Mouse (Mus musculus) layer of hippocampus, adult 2 months (tissue): ENCODE results near the gene Kank2. TPM values are rescaled to one million over a fixed set of nuclear protein-coding genes. Genes with fewer than 3 reads are reported as not detected.
A peak's percentile ranks its signal among the peaks of the same experiment; 100 is the strongest.

Experiments
- DNase-seq, 2 experiments: peaks; one replicate each; pipeline ENCODE4 v3.0.0; 2022; ENCODE audit warnings: low spot score in 2 of 2
- H3K27ac ChIP-seq: fragments of 200-600 bp; 2 replicates; pipeline ENCODE4 v1.8.1; 2022
- H3K4me3 ChIP-seq: fragments of 200-600 bp; 2 replicates; pipeline ENCODE4 v1.8.1; 2022; ENCODE audit warnings: mild to moderate bottlenecking
- CTCF ChIP-seq: fragments of 200-600 bp; conservative IDR thresholded peaks from 2 replicates; pipeline ENCODE4 v1.8.1; 2022; ENCODE audit warnings: antibody characterized with exemption, mild to moderate bottlenecking, moderate library complexity
- total RNA-seq, 2 experiments: library from RNA; stranded (reverse); gene quantifications; 2 replicates each; pipeline ENCODE4 v1.2.3; 2021

Gene Kank2
- total RNA-seq, 2 experiments from 2014 or later = 7.0 to 8.4 TPM

- no peak for DNase-seq
- Histone ChIP-seq H3K4me3 (no peak overlapping the region), H3K27ac (no peak overlapping the region)
- TF ChIP-seq CTCF = no peak
Observed at GRCm38 (mm10) chr9:21831558-21832240, 33.2 kb upstream of the Kank2 start.

- no peak overlapping the region for H3K4me3 ChIP-seq
- DNase-seq = no peak
- H3K27ac ChIP-seq = no peak overlapping the region
- no peak for TF ChIP-seq CTCF
Observed at GRCm38 (mm10) chr9:21830936-21831335, 32.4 kb upstream of the Kank2 start.

GRCm38 (mm10) chr9:21830461-21830850 lies 31.9 kb upstream of the Kank2 start:
- no peak overlapping the region for H3K27ac ChIP-seq
- DNase-seq = no peak
- H3K4me3 ChIP-seq = no peak overlapping the region
- no peak for TF ChIP-seq CTCF

GRCm38 (mm10) chr9:21829834-21830460 lies 31.4 kb upstream of the Kank2 start:
- Histone ChIP-seq H3K4me3 (no peak overlapping the region), H3K27ac (no peak overlapping the region)
- no peak for TF ChIP-seq CTCF
- DNase-seq = no peak

GRCm38 (mm10) chr9:21824366-21824765 lies 25.8 kb upstream of the Kank2 start:
- no peak for TF ChIP-seq CTCF
- Histone ChIP-seq H3K4me3 (no peak overlapping the region), H3K27ac (no peak overlapping the region)
- DNase-seq = no peak

- no peak for DNase-seq
- H3K27ac ChIP-seq = no peak overlapping the region
- no peak for TF ChIP-seq CTCF
- H3K4me3 ChIP-seq = no peak overlapping the region
Observed at GRCm38 (mm10) chr9:21823957-21824356, 25.4 kb upstream of the Kank2 start.

GRCm38 (mm10) chr9:21822686-21823085 lies 24.1 kb upstream of the Kank2 start:
- no peak for DNase-seq
- no peak overlapping the region for H3K4me3 ChIP-seq
- H3K27ac ChIP-seq = no peak overlapping the region
- TF ChIP-seq CTCF = no peak

- Histone ChIP-seq H3K27ac (peak overlapping the region; percentile 67), H3K4me3 (no peak overlapping the region)
- no peak for DNase-seq
- no peak for TF ChIP-seq CTCF
Observed at GRCm38 (mm10) chr9:21820183-21820582, 21.6 kb upstream of the Kank2 start.

- DNase-seq = peak in 1 of 2 experiments; percentile 47
- H3K4me3 ChIP-seq = no peak overlapping the region
- TF ChIP-seq CTCF = no peak
- peak overlapping the region; percentile 67 for H3K27ac ChIP-seq
Observed at GRCm38 (mm10) chr9:21819181-21819729, 20.7 kb upstream of the Kank2 start.

GRCm38 (mm10) chr9:21818561-21818960 lies 20.0 kb upstream of the Kank2 start:
- no peak for DNase-seq
- Histone ChIP-seq H3K4me3 (no peak overlapping the region), H3K27ac (peak overlapping the region; percentile 63)
- TF ChIP-seq CTCF = no peak

GRCm38 (mm10) chr9:21818125-21818524 lies 19.6 kb upstream of the Kank2 start:
- TF ChIP-seq CTCF = no peak
- DNase-seq = no peak

GRCm38 (mm10) chr9:21816716-21817305 lies 18.3 kb upstream of the Kank2 start:
- Histone ChIP-seq H3K4me3 (no peak overlapping the region), H3K27ac (no peak overlapping the region)
- no peak for DNase-seq
- no peak for TF ChIP-seq CTCF

More at GRCm38 (mm10) chr9:21818125-21818524, 19.6 kb upstream of the Kank2 start:
- no peak overlapping the region for H3K4me3 ChIP-seq
- no peak overlapping the region for H3K27ac ChIP-seq

GRCm38 (mm10) chr9:21811170-21811569 lies 12.6 kb upstream of the Kank2 start:
- TF ChIP-seq CTCF = no peak
- no peak overlapping the region for H3K4me3 ChIP-seq
- no peak for DNase-seq

More at GRCm38 (mm10) chr9:21811170-21811569, 12.6 kb upstream of the Kank2 start:
- no peak overlapping the region for H3K27ac ChIP-seq
